Mouse (Mus musculus): ENCODE measurements around the gene Strn3. TPM values are rescaled to one million over a fixed set of nuclear protein-coding genes. Genes with fewer than 3 reads are reported as not detected.

Gene Strn3
- total and polyA plus RNA-seq, 3 experiments, result 24.6 to 114 (median 106) TPM

- WGBS, result 40% methylated on average over 3 of the region's 3 CpGs
- H3K4me1 ChIP-seq (ENCODE audit: control insufficient read depth, insufficient read depth, low read length), result peaks cover 14% of the 10 kb centered on the region
- H3K9ac ChIP-seq (ENCODE audit: low read depth, low read length), result no peak overlapping the region
- peaks cover 1% of the 10 kb centered on the region; the same call in 1 of the 2 replicates for H3K79me2 ChIP-seq (replicated peaks; ENCODE audit: control insufficient read depth, insufficient read depth, low read length)
- no peak for DNase-seq
- no peak overlapping the region for H3K27ac ChIP-seq
- no peaks in the 10 kb centered on the region for H3K27me3 ChIP-seq (ENCODE audit: control insufficient read depth, insufficient read depth, low read length)
- TF ChIP-seq EP300 (IDR thresholded peaks at IDR 0.05; ENCODE audit: insufficient read depth, low read depth, low read length), result no peak
- TF ChIP-seq CTCF (IDR thresholded peaks at IDR 0.05), result no peak
- no peak for TF ChIP-seq POLR2A (IDR thresholded peaks at IDR 0.05; ENCODE audit: insufficient read depth, low read depth, low read length)
- intact Hi-C loops (cut with DNase I), result loop anchor here (1.0 kb wide), 1 partner anchor 17 kb away; no protein-coding TSS in a partner anchor
- no peak overlapping the region for H3K4me3 ChIP-seq
- H3K36me3 ChIP-seq (ENCODE audit: control insufficient read depth, insufficient read depth, low read length), result no peaks in the 10 kb centered on the region
Measured at GRCm38 (mm10) chr12:51709741-51710140, 18.0 kb upstream of the Strn3 start.

- H3K27me3 ChIP-seq (ENCODE audit: control insufficient read depth, insufficient read depth, low read length), result no peaks in the 10 kb centered on the region
- TF ChIP-seq POLR2A (IDR thresholded peaks at IDR 0.05; ENCODE audit: insufficient read depth, low read depth, low read length), result no peak
- no peak for TF ChIP-seq EP300 (IDR thresholded peaks at IDR 0.05; ENCODE audit: insufficient read depth, low read depth, low read length)
- no peak for TF ChIP-seq CTCF (IDR thresholded peaks at IDR 0.05)
- H3K36me3 ChIP-seq (ENCODE audit: control insufficient read depth, insufficient read depth, low read length), result no peaks in the 10 kb centered on the region
- H3K9ac ChIP-seq (ENCODE audit: low read depth, low read length), result peak overlapping the region; percentile 45; the same call in 1 of the 2 replicates
- WGBS, result 38% methylated on average over 14 of the region's 14 CpGs
- H3K4me1 ChIP-seq (ENCODE audit: control insufficient read depth, insufficient read depth, low read length), result peaks cover 16% of the 10 kb centered on the region
- peak overlapping the region; percentile 6; the same call in 1 of the 2 replicates for H3K4me3 ChIP-seq
- peak; percentile 57 to 66 for DNase-seq
- H3K27ac ChIP-seq, result peak overlapping the region; percentile 81
- peaks cover 1% of the 10 kb centered on the region; the same call in 1 of the 2 replicates for H3K79me2 ChIP-seq (replicated peaks; ENCODE audit: control insufficient read depth, insufficient read depth, low read length)
- intact Hi-C loops (cut with DNase I), result no loop called here
Measured at GRCm38 (mm10) chr12:51708941-51709686, 17.4 kb upstream of the Strn3 start.

GRCm38 (mm10) chr12:51706673-51707235 lies 15.1 kb upstream of the Strn3 start:
- no peaks in the 10 kb centered on the region for H3K36me3 ChIP-seq (ENCODE audit: control insufficient read depth, insufficient read depth, low read length)
- H3K9ac ChIP-seq (ENCODE audit: low read depth, low read length), result no peak overlapping the region
- H3K27me3 ChIP-seq (ENCODE audit: control insufficient read depth, insufficient read depth, low read length), result no peaks in the 10 kb centered on the region
- no peak for TF ChIP-seq CTCF (IDR thresholded peaks at IDR 0.05)
- TF ChIP-seq EP300 (IDR thresholded peaks at IDR 0.05; ENCODE audit: insufficient read depth, low read depth, low read length), result no peak
- no peak for TF ChIP-seq POLR2A (IDR thresholded peaks at IDR 0.05; ENCODE audit: insufficient read depth, low read depth, low read length)
- intact Hi-C loops (cut with DNase I), result no loop called here
- H3K4me3 ChIP-seq, result no peak overlapping the region
- H3K27ac ChIP-seq, result no peak overlapping the region
- DNase-seq, result no peak
- WGBS, result 67% methylated on average over 5 of the region's 5 CpGs
- H3K79me2 ChIP-seq (replicated peaks; ENCODE audit: control insufficient read depth, insufficient read depth, low read length), result 0 out of 2 replicates have a peak, but pooled peaks cover 1% of the 10 kb centered on the region
- peaks cover 14% of the 10 kb centered on the region for H3K4me1 ChIP-seq (ENCODE audit: control insufficient read depth, insufficient read depth, low read length)

GRCm38 (mm10) chr12:51705778-51706177 lies 14.1 kb upstream of the Strn3 start:
- Histone ChIP-seq H3K27me3 (ENCODE audit: control insufficient read depth, insufficient read depth, low read length) (no peaks in the 10 kb centered on the region), H3K36me3 (ENCODE audit: control insufficient read depth, insufficient read depth, low read length) (no peaks in the 10 kb centered on the region), H3K9ac (ENCODE audit: low read depth, low read length) (no peak overlapping the region), H3K4me1 (ENCODE audit: control insufficient read depth, insufficient read depth, low read length) (peaks cover 14% of the 10 kb centered on the region), H3K79me2 (replicated peaks; ENCODE audit: control insufficient read depth, insufficient read depth, low read length) (peaks cover 1% of the 10 kb centered on the region; the same call in 1 of the 2 replicates), H3K27ac (peak overlapping the region; percentile 3; the same call in 1 of the 2 replicates), H3K4me3 (no peak overlapping the region)
- WGBS, result 43% methylated on average over 12 of the region's 12 CpGs
- TF ChIP-seq CTCF (IDR thresholded peaks at IDR 0.05), result no peak
- TF ChIP-seq EP300 (IDR thresholded peaks at IDR 0.05; ENCODE audit: insufficient read depth, low read depth, low read length), result no peak
- TF ChIP-seq POLR2A (IDR thresholded peaks at IDR 0.05; ENCODE audit: insufficient read depth, low read depth, low read length), result no peak
- no peak for DNase-seq
- intact Hi-C loops (cut with DNase I), result no loop called here

- DNase-seq, result no peak
- H3K27me3 ChIP-seq (ENCODE audit: control insufficient read depth, insufficient read depth, low read length), result no peaks in the 10 kb centered on the region
- peak overlapping the region; percentile 47 for H3K27ac ChIP-seq
- 77% methylated on average over 7 of the region's 7 CpGs for WGBS
- H3K4me3 ChIP-seq, result no peak overlapping the region
- H3K9ac ChIP-seq (ENCODE audit: low read depth, low read length), result no peak overlapping the region
- TF ChIP-seq EP300 (IDR thresholded peaks at IDR 0.05; ENCODE audit: insufficient read depth, low read depth, low read length) (no peak), CTCF (IDR thresholded peaks at IDR 0.05) (no peak), POLR2A (IDR thresholded peaks at IDR 0.05; ENCODE audit: insufficient read depth, low read depth, low read length) (no peak)
- intact Hi-C loops (cut with DNase I), result no loop called here
- no peaks in the 10 kb centered on the region for H3K36me3 ChIP-seq (ENCODE audit: control insufficient read depth, insufficient read depth, low read length)
- H3K79me2 ChIP-seq (replicated peaks; ENCODE audit: control insufficient read depth, insufficient read depth, low read length), result peaks cover 1% of the 10 kb centered on the region; the same call in 1 of the 2 replicates
- H3K4me1 ChIP-seq (ENCODE audit: control insufficient read depth, insufficient read depth, low read length), result peaks cover 15% of the 10 kb centered on the region
Measured at GRCm38 (mm10) chr12:51704572-51704971, 12.9 kb upstream of the Strn3 start.

GRCm38 (mm10) chr12:51703859-51704258 lies 12.2 kb upstream of the Strn3 start:
- intact Hi-C loops (cut with DNase I), result no loop called here
- H3K27ac ChIP-seq, result no peak overlapping the region; the same call in 1 of the 2 replicates
- 87% methylated on average over 1 of the region's 1 CpGs for WGBS

More at GRCm38 (mm10) chr12:51703859-51704258, 12.2 kb upstream of the Strn3 start:
- Histone ChIP-seq H3K4me3 (no peak overlapping the region), H3K79me2 (replicated peaks; ENCODE audit: control insufficient read depth, insufficient read depth, low read length) (peaks cover 1% of the 10 kb centered on the region; the same call in 1 of the 2 replicates), H3K27me3 (ENCODE audit: control insufficient read depth, insufficient read depth, low read length) (no peaks in the 10 kb centered on the region), H3K36me3 (ENCODE audit: control insufficient read depth, insufficient read depth, low read length) (no peaks in the 10 kb centered on the region), H3K9ac (ENCODE audit: low read depth, low read length) (no peak overlapping the region), H3K4me1 (ENCODE audit: control insufficient read depth, insufficient read depth, low read length) (peaks cover 11% of the 10 kb centered on the region)
- DNase-seq, result no peak
- no peak for TF ChIP-seq CTCF (IDR thresholded peaks at IDR 0.05)
- no peak for TF ChIP-seq EP300 (IDR thresholded peaks at IDR 0.05; ENCODE audit: insufficient read depth, low read depth, low read length)
- no peak for TF ChIP-seq POLR2A (IDR thresholded peaks at IDR 0.05; ENCODE audit: insufficient read depth, low read depth, low read length)
